ENCODE assay signal across 17 mouse cellular contexts in the genomic region with DNA sequence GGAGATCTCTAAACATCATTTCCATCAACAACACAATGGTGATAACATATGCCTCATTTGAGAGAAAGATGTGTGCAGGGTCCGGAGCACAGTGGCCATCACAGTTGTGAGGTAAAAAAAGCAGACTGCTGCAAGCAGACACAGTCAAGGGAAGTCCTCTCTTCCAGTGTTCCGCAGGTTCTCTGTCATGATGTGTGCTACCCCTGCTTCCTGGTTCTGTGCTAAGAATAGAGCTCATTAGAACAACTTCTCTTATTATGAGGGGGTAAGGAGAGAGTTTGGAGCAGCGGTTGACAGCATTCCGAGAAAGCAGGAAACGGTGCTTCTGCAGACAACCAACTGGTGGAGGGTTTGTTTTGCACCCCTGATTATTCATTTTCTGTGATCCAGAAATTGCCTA.
DNase-seq lines count a peak whose midpoint lies in the region; ATAC-seq and TF ChIP-seq lines count a peak whose summit lies in the region.
"Had no signal": no experiment of that assay in that cellular context is flagged by ENCODE, and none has a peak within 500 bp of the region (broad histone marks: within the 10 kb centered on the region; RNA-seq: fewer than 3 reads in every experiment).

No protein-coding gene starts in this region.

- no peaks in the 10 kb centered on the region for H3K9me3 ChIP-seq in liver, embryonic 11.5 days (ENCODE audit: control insufficient read depth, low read length)

- ATAC-seq in granulocyte monocyte progenitor cell, adult 5-6 weeks (replicated peaks; ENCODE audit: poor library complexity, severe bottlenecking), result peak; percentile 96
- peak; percentile 69 for ATAC-seq in liver, embryonic 11.5 days (replicated peaks; ENCODE audit: low FRiP score)
- peak; percentile 97 for ATAC-seq in megakaryocyte, adult 5-6 weeks (ENCODE audit: poor library complexity, severe bottlenecking)
- ATAC-seq: forebrain, embryonic 16.5 days had no signal

- H3K27me3 ChIP-seq in kidney, adult 2 months (replicated peaks; ENCODE audit: control insufficient read depth, insufficient read depth, low read length), result no peaks in the 10 kb centered on the region
- H3K27me3 ChIP-seq in liver, embryonic 11.5 days (replicated peaks; ENCODE audit: control insufficient read depth, insufficient read depth, low read length), result no peaks in the 10 kb centered on the region

- no peak for TF ChIP-seq CTCF in kidney, adult 2 months (conservative IDR thresholded peaks at IDR 0.05; ENCODE audit: insufficient read depth, insufficient read length, low read depth, low read length)
- no peak for TF ChIP-seq CTCF in gastrocnemius, adult 2 months (IDR thresholded peaks at IDR 0.05)

- peak overlapping the region; percentile 99 for H3K27ac ChIP-seq in kidney, adult 2 months (ENCODE audit: insufficient read depth, low read depth, low read length)
- H3K27ac ChIP-seq in liver, embryonic 11.5 days (ENCODE audit: low read depth, low read length), result no peak overlapping the region
- H3K27ac ChIP-seq in gastrocnemius, adult 2 months, result no peak overlapping the region
- H3K27ac ChIP-seq: hindbrain, embryonic 14.5 days had no signal

- 61% methylated on average over 5 of the region's 5 CpGs for WGBS in kidney, adult 2 months
- WGBS in liver, embryonic 11.5 days, result 41% methylated on average over 5 of the region's 5 CpGs

- H3K4me1 ChIP-seq in kidney, adult 2 months (ENCODE audit: control insufficient read depth, insufficient read depth, low read length), result peaks cover 12% of the 10 kb centered on the region
- H3K4me1 ChIP-seq in liver, embryonic 11.5 days (replicated peaks; ENCODE audit: control insufficient read depth, insufficient read depth, low read length), result peaks cover 12% of the 10 kb centered on the region

- peak overlapping the region; percentile 40; the same call in 1 of the 2 replicates for H3K4me2 ChIP-seq in liver, embryonic 11.5 days
- H3K4me2 ChIP-seq: heart, embryonic 11.5 days; hindbrain, embryonic 14.5 days had no signal

- TF ChIP-seq POLR2A in kidney, adult 2 months (IDR thresholded peaks at IDR 0.05; ENCODE audit: low read depth, low read length), result no peak

- DNase-seq in kidney, adult 2 months, result no peak
- DNase-seq in kidney, adult 11 months, result no peak
- no peak for DNase-seq in liver, embryonic 11.5 days (ENCODE audit: low spot score)
- DNase-seq in cerebellum, postnatal 25 days, result no peak
- DNase-seq in gastrocnemius, adult 2 months, result no peak
- DNase-seq in heart, postnatal 25 days (ENCODE audit: low spot score), result no peak
- DNase-seq: cerebellum, postnatal 10 days; embryo, embryonic 11 days; gastrocnemius, postnatal 36 days; heart, postnatal 14 days; right cerebral cortex, postnatal 25 days; thymus, adult 2 months had no signal

- H3K36me3 ChIP-seq in kidney, adult 2 months (ENCODE audit: control insufficient read depth, insufficient read depth, low read length), result no peaks in the 10 kb centered on the region
- H3K36me3 ChIP-seq in liver, embryonic 11.5 days (ENCODE audit: control insufficient read depth, insufficient read depth, low read length), result no peaks in the 10 kb centered on the region

- intact Hi-C loops in gastrocnemius, adult 2 months (cut with DNase I), result no loop called here
- intact Hi-C loops in heart, postnatal 25 days (cut with DNase I), result no loop called here

- H3K4me3 ChIP-seq in kidney, adult 2 months (ENCODE audit: insufficient read depth, low read depth, low read length), result no peak overlapping the region
- no peak overlapping the region for H3K4me3 ChIP-seq in liver, embryonic 11.5 days (ENCODE audit: low read depth, low read length)
- no peak overlapping the region for H3K4me3 ChIP-seq in gastrocnemius, adult 2 months

- H3K9ac ChIP-seq in liver, embryonic 11.5 days (ENCODE audit: low read depth, low read length), result no peak overlapping the region
- H3K9ac ChIP-seq: hindbrain, embryonic 14.5 days had no signal
